In genomic region chr3:48887885-48888284, GRCm38 (mm10) we compare ENCODE assay signal across 22 mouse cellular contexts.
DNase-seq lines count a peak whose midpoint lies in the region; ATAC-seq and TF ChIP-seq lines count a peak whose summit lies in the region.
"Had no signal": no experiment of that assay in that cellular context is flagged by ENCODE, and none has a peak within 500 bp of the region (broad histone marks: within the 10 kb centered on the region; RNA-seq: fewer than 3 reads in every experiment).

No protein-coding gene starts in this region.

- no peaks in the 10 kb centered on the region for H3K4me1 ChIP-seq in midbrain, embryonic 11.5 days (ENCODE audit: control insufficient read depth, insufficient read depth, low read length)
- H3K4me1 ChIP-seq in midbrain, postnatal 0 days (ENCODE audit: insufficient read depth, low read length) = no peaks in the 10 kb centered on the region
- H3K4me1 ChIP-seq in forebrain, embryonic 10.5 days = no peaks in the 10 kb centered on the region

- WGBS in midbrain, embryonic 11.5 days = 59% methylated on average over 4 of the region's 4 CpGs
- 53% methylated on average over 4 of the region's 4 CpGs for WGBS in midbrain, postnatal 0 days
- WGBS in forebrain, embryonic 10.5 days = 64% methylated on average over 4 of the region's 4 CpGs

- H3K27me3 ChIP-seq in midbrain, embryonic 11.5 days (ENCODE audit: control insufficient read depth, insufficient read depth, low read length) = no peaks in the 10 kb centered on the region
- H3K27me3 ChIP-seq in midbrain, postnatal 0 days (ENCODE audit: insufficient read depth, low read length) = no peaks in the 10 kb centered on the region
- H3K27me3 ChIP-seq in forebrain, embryonic 10.5 days (ENCODE audit: poor library complexity, severe bottlenecking) = no peaks in the 10 kb centered on the region

- H3K27ac ChIP-seq in midbrain, embryonic 11.5 days (ENCODE audit: low read depth, low read length) = no peak overlapping the region
- no peak overlapping the region for H3K27ac ChIP-seq in midbrain, postnatal 0 days (ENCODE audit: low read depth, low read length)
- H3K27ac ChIP-seq in forebrain, embryonic 10.5 days = no peak overlapping the region
- H3K27ac ChIP-seq: gastrocnemius, adult 2 months; hindbrain, embryonic 14.5 days; hindbrain, postnatal 0 days had no signal

- no peak for TF ChIP-seq CTCF in midbrain, postnatal 0 days (IDR thresholded peaks at IDR 0.05)

- H3K4me2 ChIP-seq in midbrain, embryonic 11.5 days = no peak overlapping the region
- H3K4me2 ChIP-seq in midbrain, postnatal 0 days (ENCODE audit: low read depth, low read length, poor library complexity, severe bottlenecking) = no peak overlapping the region
- H3K4me2 ChIP-seq: heart, embryonic 11.5 days; hindbrain, embryonic 14.5 days had no signal

- H3K9ac ChIP-seq in midbrain, embryonic 11.5 days (ENCODE audit: low read length) = no peak overlapping the region
- no peak overlapping the region for H3K9ac ChIP-seq in midbrain, postnatal 0 days (replicated peaks; ENCODE audit: low read length, poor library complexity, severe bottlenecking)
- H3K9ac ChIP-seq: forebrain, postnatal 0 days; hindbrain, embryonic 14.5 days had no signal

- peak; percentile 11 for DNase-seq in embryo, embryonic 10 days (ENCODE audit: low spot score)
- no peak for DNase-seq in embryo, embryonic 9.5 days (ENCODE audit: extremely low spot score)
- DNase-seq in midbrain, embryonic 11.5 days (ENCODE audit: low spot score, missing footprints) = no peak
- DNase-seq in midbrain, postnatal 0 days (ENCODE audit: low spot score) = no peak
- peak; percentile 5 for DNase-seq in embryo, embryonic 10.5 days (ENCODE audit: low spot score)
- DNase-seq in mesoderm, embryonic 11.5 days (ENCODE audit: low read depth, low spot score) = peak; percentile 16
- no peak for DNase-seq in forebrain, embryonic 10.5 days (ENCODE audit: extremely low spot score, low spot score)
- DNase-seq: adrenal gland, adult 8-10 months; adrenal gland, postnatal 25 days; cerebellum, adult 11-12 months; cerebellum, adult 8-10 months; cerebellum, postnatal 10 days; cerebellum, postnatal 36 days; forebrain, postnatal 0 days; gastrocnemius, adult 2 months; gastrocnemius, postnatal 14 days; heart, adult 11 months had no signal

- ATAC-seq in midbrain, embryonic 11.5 days (ENCODE audit: low FRiP score) = peak; percentile 62; the same call in 1 of the 2 replicates
- no peak for ATAC-seq in midbrain, postnatal 0 days (ENCODE audit: low FRiP score)
- ATAC-seq: activated CD4-positive, CD25-positive, alpha-beta regulatory T cell, adult 4 months; forebrain, embryonic 14.5 days; forebrain, postnatal 0 days; hindbrain, postnatal 0 days had no signal

- H3K36me3 ChIP-seq in midbrain, embryonic 11.5 days (ENCODE audit: control insufficient read depth, insufficient read depth, low read length) = no peaks in the 10 kb centered on the region
- no peaks in the 10 kb centered on the region for H3K36me3 ChIP-seq in midbrain, postnatal 0 days (ENCODE audit: insufficient read depth, low read length)
- H3K36me3 ChIP-seq in forebrain, embryonic 10.5 days (replicated peaks) = no peaks in the 10 kb centered on the region

- no peak overlapping the region for H3K4me3 ChIP-seq in midbrain, embryonic 11.5 days (ENCODE audit: low read depth, low read length)
- no peak overlapping the region for H3K4me3 ChIP-seq in midbrain, postnatal 0 days (ENCODE audit: low read depth, low read length)
- H3K4me3 ChIP-seq in forebrain, embryonic 10.5 days = no peak overlapping the region
- H3K4me3 ChIP-seq: gastrocnemius, adult 2 months had no signal

- H3K9me3 ChIP-seq in midbrain, embryonic 11.5 days (ENCODE audit: control insufficient read depth, low read length) = no peaks in the 10 kb centered on the region
- H3K9me3 ChIP-seq in midbrain, postnatal 0 days (ENCODE audit: low read length) = no peaks in the 10 kb centered on the region
- H3K9me3 ChIP-seq in forebrain, embryonic 10.5 days = no peaks in the 10 kb centered on the region

Comparison
In these comparisons a context has a peak if more than half of its experiments do, and no peak if none do; other contexts are left out.
1. DNase-seq: peak in embryo, embryonic 10 days (single experiment), embryo, embryonic 10.5 days (single experiment) and mesoderm, embryonic 11.5 days (single experiment); none in embryo, embryonic 9.5 days (single experiment), midbrain, embryonic 11.5 days (single experiment), midbrain, postnatal 0 days (single experiment) and forebrain, embryonic 10.5 days (single experiment).